Mouse (Mus musculus) bone marrow, adult 2 months (tissue): ENCODE measurements around the gene Atp2b4. TPM values are rescaled to one million over a fixed set of nuclear protein-coding genes. Genes with fewer than 3 reads are reported as not detected.
"Not testable (repeated sequence)": the region's sequence is repeated elsewhere in the genome, so short reads cannot be mapped to it uniquely, and the experiment has no call there.

ENCODE experiments used
- H3K27ac ChIP-seq: fragments of 200-500 bp; 2 replicates; pipeline ENCODE4 v1.5.1; 2012; ENCODE audit warnings: low read depth, mild to moderate bottlenecking, control low read depth, inconsistent platforms, low read length; ENCODE audit not compliant: control insufficient read depth, poor library complexity, insufficient read depth
- H3K4me1 ChIP-seq: fragments of 200-500 bp; 2 replicates; pipeline ENCODE4 v1.6.1; 2011; ENCODE audit warnings: low read length; ENCODE audit not compliant: control insufficient read depth, insufficient read depth
- H3K4me3 ChIP-seq: fragments of 200-500 bp; replicated peaks from 2 replicates; pipeline ENCODE3; 2011; ENCODE audit warnings: mild to moderate bottlenecking, low read depth, low read length, control low read depth; ENCODE audit not compliant: control insufficient read depth
- CTCF ChIP-seq: fragments of 200-500 bp; IDR thresholded peaks from 2 replicates; pipeline ENCODE4 v1.5.1; 2011; ENCODE audit warnings: low read length, control low read depth; ENCODE audit not compliant: control insufficient read depth, insufficient read depth
- POLR2A ChIP-seq: fragments of 200-500 bp; IDR thresholded peaks from 2 replicates; pipeline ENCODE4 v1.6.1; 2011; ENCODE audit warnings: low read depth, mild to moderate bottlenecking, control low read depth, low read length, borderline replicate concordance; ENCODE audit not compliant: control insufficient read depth
- WGBS: fragments of 180-500 bp; shearing (Covaris S2); methylation state at CpG from one replicate; pipeline ENCODE4 v1.1.7; 2018; 5-methylcytosine and 5-hydroxymethylcytosine counted together
- polyA plus RNA-seq: library from polyadenylated mRNA; stranded (reverse); fragments of >200 nt; gene quantifications from 2 replicates; pipeline ENCODE4 v1.2.4, GENCODE M21; 2011; ENCODE audit warnings: low replicate concordance; ENCODE audit not compliant: missing spikeins, insufficient read depth, insufficient read length

The Atp2b4 gene
- polyA plus RNA-seq, 1 experiment = 37.6 TPM

DNA sequence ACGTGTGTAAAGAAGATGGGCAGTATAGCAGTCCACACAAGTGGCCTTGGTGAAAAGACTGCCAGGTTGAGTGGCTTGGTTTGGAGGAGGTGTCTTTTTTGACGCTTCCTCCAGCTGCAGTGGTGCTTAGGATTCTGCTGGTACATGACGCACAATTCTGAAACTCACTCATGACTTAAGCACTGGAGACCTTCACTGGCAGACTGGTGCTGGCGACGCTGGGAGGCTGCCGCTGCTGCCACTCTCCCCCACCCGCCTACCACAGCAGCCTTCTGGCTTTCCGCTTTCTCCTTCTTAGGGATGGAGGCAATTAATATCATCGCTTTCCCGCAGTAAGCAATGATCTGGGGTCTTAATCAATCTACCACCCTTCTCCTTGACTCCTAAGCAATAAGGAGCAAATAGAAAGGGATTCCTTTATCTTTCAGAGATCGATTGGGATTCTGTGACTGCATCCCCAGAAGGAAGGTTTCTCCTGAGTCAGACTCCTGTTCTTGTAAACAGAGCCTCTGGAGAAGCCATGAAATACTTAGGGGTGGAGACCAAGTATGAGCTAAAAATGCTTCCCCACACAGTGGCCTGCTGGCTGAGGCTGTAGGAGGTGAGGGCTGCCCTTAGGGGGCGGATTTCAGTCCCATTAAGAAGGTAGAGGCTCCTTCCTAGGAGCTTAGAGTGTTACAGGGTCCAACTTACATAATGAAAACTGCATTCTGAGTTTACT lies 88.4 kb downstream of the Atp2b4 start:
- Histone ChIP-seq H3K4me3 (no peak overlapping the region), H3K4me1 (no peaks in the 10 kb centered on the region; the same call in 1 of the 2 replicates), H3K27ac (no peak overlapping the region)
- TF ChIP-seq CTCF (no peak), POLR2A (no peak)
- WGBS = 89% methylated on average over 12 of the region's 12 CpGs

GRCm38 (mm10) chr1:133711376-133711775 lies 89.5 kb downstream of the Atp2b4 start:
- Histone ChIP-seq H3K4me3 (no peak overlapping the region), H3K4me1 (no peaks in the 10 kb centered on the region; the same call in 1 of the 2 replicates), H3K27ac (no peak overlapping the region)
- 74% methylated on average over 6 of the region's 6 CpGs for WGBS
- no peak for TF ChIP-seq POLR2A
- TF ChIP-seq CTCF = no peak

GRCm38 (mm10) chr1:133710895-133711294 lies 89.9 kb downstream of the Atp2b4 start:
- H3K27ac ChIP-seq = no peak overlapping the region
- TF ChIP-seq POLR2A (no peak), CTCF (no peak)
- 56% methylated on average over 6 of the region's 6 CpGs for WGBS
- H3K4me1 ChIP-seq = no peaks in the 10 kb centered on the region; the same call in 1 of the 2 replicates
- no peak overlapping the region for H3K4me3 ChIP-seq

GRCm38 (mm10) chr1:133709292-133709691 lies 91.5 kb downstream of the Atp2b4 start:
- H3K27ac ChIP-seq = no peak overlapping the region
- no peaks in the 10 kb centered on the region; the same call in 1 of the 2 replicates for H3K4me1 ChIP-seq
- no peak overlapping the region for H3K4me3 ChIP-seq
- 91% methylated on average over 3 of the region's 3 CpGs for WGBS
- no peak for TF ChIP-seq POLR2A
- no peak for TF ChIP-seq CTCF

- H3K4me3 ChIP-seq, H3K27ac ChIP-seq, H3K4me1 ChIP-seq: not testable (repeated sequence)
- 44% methylated on average over 1 of the region's 2 CpGs for WGBS
- 0 out of 2 replicates have a peak, but pooled peaks have one; percentile 18 for TF ChIP-seq CTCF
Observed at GRCm38 (mm10) chr1:133701824-133702223, 99.0 kb downstream of the Atp2b4 start.

GRCm38 (mm10) chr1:133697935-133698620 lies 102.8 kb downstream of the Atp2b4 start:
- WGBS = 84% methylated on average over 12 of the region's 12 CpGs
- Histone ChIP-seq H3K27ac (peak overlapping the region; percentile 82), H3K4me1 (peaks cover 8% of the 10 kb centered on the region), H3K4me3 (no peak overlapping the region)
- TF ChIP-seq CTCF (no peak), POLR2A (no peak)

DNA sequence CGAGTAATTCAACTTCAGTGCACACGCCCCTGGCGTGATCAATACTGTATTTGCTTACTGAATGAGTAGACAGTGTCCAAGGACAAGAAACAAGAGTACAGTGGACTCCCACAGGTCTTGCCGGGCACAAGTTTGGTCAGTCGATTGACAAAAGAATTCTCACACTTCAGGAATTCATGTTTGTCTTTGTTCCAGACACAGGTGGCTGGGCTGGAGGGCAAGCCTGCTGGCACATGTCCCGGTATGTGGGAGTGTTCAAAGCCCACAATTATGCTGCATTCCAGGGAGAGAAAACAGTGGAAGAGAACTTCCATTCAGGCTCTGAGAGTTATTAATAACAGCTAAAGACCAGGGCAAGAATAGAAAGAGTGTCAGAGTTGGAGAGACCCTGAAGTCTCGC lies 104.9 kb downstream of the Atp2b4 start:
- no peak for TF ChIP-seq POLR2A
- no peak for TF ChIP-seq CTCF
- Histone ChIP-seq H3K27ac (no peak overlapping the region), H3K4me3 (no peak overlapping the region), H3K4me1 (peaks cover 8% of the 10 kb centered on the region)
- WGBS = 61% methylated on average over 7 of the region's 7 CpGs

DNA sequence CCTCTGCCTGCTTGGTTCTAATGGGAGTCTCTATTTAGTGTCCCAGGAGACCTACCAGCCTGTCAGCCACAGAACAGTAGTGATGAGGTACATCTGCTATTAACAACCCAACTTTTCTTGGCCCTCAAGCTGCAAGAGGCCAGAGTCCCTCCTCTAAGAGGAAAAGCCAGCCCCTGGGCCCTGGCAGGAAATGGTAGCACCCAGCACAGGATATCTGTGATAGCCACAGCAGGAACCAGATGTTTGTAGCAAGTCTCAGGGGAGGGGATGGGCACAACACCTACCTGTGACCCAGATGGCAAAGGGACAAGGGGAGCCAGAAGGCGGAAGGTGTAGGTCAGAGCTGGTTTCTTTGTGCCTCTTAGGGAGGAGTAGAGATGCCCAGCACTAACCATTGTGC lies 106.0 kb downstream of the Atp2b4 start:
- H3K4me3 ChIP-seq = no peak overlapping the region
- no peak for TF ChIP-seq POLR2A
- TF ChIP-seq CTCF = no peak
- peaks cover 9% of the 10 kb centered on the region for H3K4me1 ChIP-seq
- WGBS = 19% methylated on average over 1 of the region's 1 CpGs
- peak overlapping the region; percentile 58 for H3K27ac ChIP-seq
